Mouse (Mus musculus) layer of hippocampus, adult 11-12 months (tissue): ENCODE data around the gene Map3k20.

ENCODE experiments used
- DNase-seq: peaks from one replicate; pipeline ENCODE4 v3.0.0; 2022; ENCODE audit warnings: low spot score

Gene Map3k20

GRCm38 (mm10) chr2:72285256-72285887 lies at the start of gene Map3k20:
Map3k20 (plus strand) TSS chr2:72285637.
- peak; percentile 41 for DNase-seq

DNA sequence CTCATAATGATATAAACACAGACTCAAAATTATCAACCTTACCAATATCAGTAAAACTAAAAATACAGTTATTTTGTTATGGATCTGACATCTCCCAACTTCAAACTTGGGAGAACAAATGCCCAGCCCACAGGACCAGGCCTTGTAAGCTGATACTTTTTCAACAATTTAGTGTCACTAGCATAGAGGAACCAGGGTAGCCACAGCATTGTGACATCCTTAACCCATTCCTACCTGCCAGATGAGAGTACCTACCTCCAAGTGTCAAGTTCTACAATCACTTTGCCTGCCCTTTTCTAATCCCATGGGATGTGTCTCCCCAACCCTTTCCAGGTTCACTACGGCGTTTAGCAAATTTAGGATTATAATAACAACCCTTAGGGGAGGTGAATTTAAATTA lies 47.0 kb upstream of the Map3k20 start:
- no peak for DNase-seq

GRCm38 (mm10) chr2:72238925-72239324 lies 46.5 kb upstream of the Map3k20 start:
- DNase-seq, result no peak

GRCm38 (mm10) chr2:72239456-72239855 lies 46.0 kb upstream of the Map3k20 start:
- DNase-seq, result no peak

DNA sequence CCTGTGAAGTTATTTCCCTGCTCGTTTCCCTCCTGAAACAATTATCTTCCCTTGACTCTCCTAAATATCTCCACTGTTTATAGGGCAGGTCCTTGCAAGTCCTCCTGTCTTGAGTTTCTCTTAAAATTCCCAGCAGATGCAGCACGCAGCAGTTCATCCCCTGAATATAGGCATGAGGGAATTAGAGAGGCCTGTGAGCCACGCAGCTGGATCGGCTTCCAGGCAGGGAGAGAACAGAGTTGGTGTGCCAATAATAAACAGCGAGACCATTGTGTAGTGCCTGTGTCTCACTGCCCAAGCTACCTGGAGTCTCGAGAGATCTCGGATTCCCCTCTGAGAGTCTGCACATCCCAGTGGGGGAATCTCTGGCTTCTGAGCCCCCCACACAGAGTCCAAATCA lies 45.4 kb upstream of the Map3k20 start:
- no peak for DNase-seq

DNA sequence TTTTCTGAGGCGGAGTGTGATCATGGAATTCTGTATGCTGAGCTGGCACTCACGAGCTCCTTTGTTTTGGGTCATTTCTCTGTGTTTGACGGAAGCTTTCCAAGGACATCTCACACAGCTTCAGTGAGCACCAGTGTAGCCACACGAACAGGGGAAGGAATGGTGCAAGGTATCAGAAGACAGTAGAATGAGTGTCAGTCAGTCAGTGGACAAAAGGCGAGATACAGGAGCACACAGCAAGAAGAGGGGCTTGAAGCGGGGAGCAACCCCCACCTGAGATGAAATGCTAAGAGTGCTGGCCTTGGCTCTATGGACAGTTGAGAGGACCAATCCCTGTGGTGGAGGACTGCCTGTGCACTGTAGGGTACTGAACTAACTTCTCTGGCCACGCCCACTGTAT lies 44.7 kb upstream of the Map3k20 start:
- no peak for DNase-seq

GRCm38 (mm10) chr2:72241714-72242472 lies 43.5 kb upstream of the Map3k20 start:
- DNase-seq, result no peak

- no peak for DNase-seq
Measured at GRCm38 (mm10) chr2:72242910-72243675, 42.3 kb upstream of the Map3k20 start.

DNA sequence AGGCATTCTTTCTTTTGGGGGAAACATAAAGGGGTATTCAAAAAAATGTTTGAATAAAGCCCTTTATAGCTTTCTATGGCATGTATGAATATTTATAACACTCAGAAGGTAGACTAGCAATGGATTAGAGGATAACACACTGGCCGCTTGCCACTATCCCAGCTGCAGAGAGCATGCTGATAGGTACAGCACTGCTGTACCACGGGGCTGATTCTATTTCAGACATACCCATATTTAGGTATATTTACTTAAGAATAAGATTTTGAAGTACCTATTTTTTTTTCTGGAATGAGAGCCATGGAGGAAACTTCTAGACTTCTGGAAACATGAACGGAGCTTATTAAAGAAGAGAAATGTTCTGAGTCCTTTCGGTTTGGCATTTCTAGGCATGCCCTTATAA lies 39.8 kb upstream of the Map3k20 start:
- no peak for DNase-seq

DNA sequence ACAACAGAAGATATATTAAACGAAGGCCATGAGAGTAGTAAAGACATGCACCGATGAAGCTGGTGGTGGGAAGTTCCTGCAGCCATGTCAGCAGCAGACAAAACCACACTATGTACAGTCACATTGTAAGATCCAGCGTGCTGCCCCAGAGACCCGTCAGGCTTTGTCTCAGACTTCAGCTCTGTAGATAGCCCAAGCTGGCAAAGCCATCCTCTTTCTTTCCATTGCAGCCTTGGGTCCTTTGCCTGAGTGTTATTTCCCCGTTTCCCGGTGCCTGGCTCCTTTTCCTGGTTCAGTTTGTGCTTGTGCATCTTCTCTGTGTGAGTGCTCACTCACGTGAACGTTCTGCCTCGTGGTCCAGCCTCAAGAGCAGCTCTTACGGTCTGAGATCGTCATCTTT lies 39.1 kb upstream of the Map3k20 start:
- DNase-seq, result no peak

DNA sequence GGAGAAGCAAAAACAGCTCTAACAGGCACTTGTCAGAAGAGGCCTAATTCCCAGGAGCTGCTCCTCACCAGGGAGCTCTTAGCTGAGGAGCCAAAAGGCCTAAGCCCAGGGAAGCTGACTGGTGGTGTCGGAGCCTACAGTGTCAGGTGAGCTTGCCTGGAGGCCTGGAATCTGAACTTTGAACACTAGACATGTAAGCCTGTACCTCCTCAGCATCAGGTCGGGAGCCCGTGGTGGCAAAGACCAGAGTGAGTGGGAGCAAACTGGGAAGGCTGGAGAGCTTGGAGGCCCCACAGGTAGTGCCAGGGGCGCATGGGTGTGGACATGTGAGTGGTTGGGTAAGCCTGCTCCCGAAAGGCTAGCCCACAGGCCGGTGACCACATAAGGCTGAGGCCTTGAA lies 37.6 kb upstream of the Map3k20 start:
- DNase-seq, result no peak

DNA sequence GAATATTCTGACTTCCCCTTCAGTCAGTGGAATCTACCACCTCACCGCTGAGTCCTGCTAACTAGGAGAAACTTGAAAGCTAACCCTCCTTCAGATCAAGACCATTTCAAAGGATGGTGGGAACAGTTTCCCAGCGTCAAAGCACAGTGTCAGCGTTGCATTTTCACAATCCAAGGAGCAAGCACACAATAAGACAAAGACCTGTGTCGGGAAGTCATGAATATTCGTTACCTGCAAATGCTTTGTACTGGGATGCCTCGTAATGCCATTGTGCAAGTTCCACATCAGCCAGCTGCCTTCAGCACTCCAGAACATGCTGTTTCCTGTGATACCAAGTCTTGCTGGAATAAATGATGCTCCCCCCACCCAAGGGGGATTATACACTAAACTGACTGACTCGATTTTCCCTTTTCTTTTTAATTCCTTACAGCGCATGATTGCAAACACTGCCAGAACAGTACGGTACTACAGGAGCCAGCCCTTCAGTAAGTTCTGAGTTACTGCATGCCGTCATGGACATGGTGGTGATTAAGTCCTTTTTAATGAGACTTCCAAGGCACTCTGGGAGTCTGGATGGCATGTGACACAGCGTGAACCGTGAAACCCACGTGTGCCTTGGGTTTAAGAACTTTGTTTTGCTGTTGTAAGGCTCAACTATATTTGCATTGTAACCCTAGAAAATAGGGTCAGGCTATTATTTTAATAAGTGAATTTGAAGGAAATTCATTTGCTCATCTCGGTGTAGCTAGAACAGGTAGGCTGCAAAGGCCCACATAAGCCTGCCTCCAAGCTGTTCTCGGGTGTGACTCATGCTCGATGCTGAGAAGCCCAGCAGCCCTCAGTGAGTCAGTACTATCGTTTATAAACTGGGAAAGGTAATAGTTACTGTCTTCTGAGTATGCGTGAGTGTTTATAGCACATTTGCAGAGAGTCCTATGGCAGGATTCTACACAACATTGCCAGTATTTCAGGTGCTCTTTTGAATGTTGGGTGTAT lies 32.6 kb upstream of the Map3k20 start:
- DNase-seq, result no peak

DNA sequence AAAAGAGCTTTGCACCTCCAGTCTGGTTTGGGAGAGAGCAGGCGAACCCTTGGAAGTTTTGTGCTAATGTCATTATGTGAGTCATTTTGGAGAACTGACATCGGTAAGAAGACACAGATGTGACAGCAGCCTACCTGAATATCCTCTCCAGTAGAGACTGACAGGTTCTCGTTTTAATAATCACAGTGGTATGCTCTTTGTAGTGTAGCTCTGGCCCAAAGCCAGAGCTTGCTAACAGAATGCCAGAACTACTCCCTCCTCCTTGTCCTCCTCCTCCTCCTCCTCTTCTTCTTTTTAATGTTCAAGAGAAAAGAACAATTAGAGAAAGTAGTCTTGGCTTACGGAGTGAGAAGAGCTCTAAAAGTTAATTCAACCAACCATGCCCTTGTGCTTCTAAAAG lies 31.6 kb upstream of the Map3k20 start:
- no peak for DNase-seq

- no peak for DNase-seq
Measured at GRCm38 (mm10) chr2:72254813-72255582, 30.4 kb upstream of the Map3k20 start.

DNA sequence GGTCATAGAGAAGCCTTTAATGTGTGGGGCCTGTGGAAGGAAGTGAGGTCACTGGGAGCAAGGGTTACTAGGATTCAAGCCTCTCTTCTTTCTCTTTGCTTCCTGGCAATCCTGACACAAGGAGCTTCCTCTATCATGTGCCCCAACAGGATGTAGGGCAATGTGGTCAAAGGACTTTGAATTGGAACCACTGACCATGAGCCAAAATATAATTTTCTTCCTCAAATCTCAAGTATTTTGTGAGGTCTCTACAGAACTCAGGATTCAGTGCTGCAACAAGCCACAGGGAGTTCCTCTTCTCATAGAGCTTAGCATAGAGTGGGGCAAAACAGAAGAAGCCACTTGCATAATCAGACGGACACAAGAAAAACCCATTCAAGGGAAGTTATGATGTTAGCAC lies 24.7 kb upstream of the Map3k20 start:
- DNase-seq, result no peak

DNA sequence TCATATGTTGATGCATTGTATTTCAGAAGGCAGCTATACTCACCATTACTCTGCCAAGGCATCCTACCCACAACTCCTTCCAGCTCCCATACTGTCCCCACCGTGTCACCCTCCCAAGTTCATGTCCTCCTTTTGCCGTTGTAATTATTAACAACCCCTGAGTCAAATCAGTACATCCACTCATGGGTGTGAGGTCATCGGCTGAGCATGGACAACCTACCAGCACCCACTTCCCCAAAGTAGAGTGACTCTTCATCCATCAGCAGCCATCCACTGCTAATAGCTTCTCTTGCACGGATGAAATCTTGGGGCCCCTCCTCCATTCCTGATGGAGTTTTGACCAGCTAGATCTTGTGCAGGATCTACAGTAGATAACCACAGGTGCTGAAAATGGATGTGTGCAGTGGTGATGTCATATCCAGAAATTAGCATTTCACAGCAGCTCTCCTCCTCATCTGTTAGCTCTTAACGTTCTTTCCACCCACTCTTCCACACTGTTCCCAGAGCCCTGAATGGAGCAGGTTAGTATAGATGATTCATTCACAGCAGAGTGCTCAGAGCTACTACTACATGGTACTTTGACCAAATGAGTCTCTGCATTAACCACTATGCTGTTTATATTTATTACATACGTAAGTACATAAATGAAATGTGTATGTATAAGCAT lies 22.5 kb upstream of the Map3k20 start:
- no peak for DNase-seq

DNA sequence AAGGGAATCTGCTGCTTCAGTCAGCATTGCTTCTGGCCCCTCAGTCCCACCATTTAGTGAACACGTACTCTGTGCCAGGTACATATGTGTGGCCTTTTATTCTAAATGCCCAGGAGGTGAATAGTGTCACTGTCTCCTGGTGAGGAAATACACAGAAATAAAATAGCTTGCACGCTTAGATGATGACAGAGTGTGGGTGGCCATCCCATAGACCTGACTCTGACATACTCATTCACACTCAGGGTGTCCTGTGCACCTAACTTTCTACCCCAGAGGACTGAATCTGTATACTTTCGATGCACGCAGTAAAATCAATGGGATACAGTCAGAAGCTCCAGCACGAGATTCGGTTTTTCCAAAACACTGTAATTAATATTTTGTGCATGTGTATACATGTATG lies 18.0 kb upstream of the Map3k20 start:
- no peak for DNase-seq

GRCm38 (mm10) chr2:72269651-72270341 lies 15.6 kb upstream of the Map3k20 start:
- DNase-seq, result no peak

DNA sequence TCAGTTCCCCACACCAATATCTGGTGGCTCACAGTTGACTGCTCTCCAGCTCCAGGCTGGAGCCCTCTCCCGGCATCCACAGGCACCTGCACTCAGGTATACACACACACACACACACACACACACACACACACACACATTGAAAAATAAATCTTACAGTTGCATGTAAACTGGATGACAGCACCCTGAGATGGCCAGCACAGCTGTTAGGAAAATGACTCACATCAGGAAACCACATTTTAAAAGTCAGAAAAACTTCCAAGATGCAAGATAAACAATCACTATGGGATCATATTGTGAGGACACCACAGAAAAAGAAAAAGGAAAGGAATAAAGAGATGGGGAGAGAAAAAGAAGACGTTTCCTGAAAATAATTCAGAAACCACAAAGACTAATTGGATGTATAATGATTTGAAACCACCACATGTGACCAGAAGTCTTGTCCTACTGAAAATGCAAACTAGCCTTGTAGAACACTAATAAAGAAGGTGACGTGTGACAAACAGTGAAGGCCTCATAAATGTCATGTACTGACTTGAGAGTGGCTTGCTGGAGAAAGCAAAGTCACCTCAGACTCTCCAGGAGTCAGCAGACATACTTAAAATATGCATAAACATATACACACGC lies 7.1 kb upstream of the Map3k20 start:
- no peak for DNase-seq
